Mouse (Mus musculus): ENCODE data around the gene Mettl25. TPM values are rescaled to one million over a fixed set of nuclear protein-coding genes. Genes with fewer than 3 reads are reported as not detected.

Gene Mettl25
- polyA plus RNA-seq, 1 experiment from 2014 or later, result 12.6 TPM

DNA sequence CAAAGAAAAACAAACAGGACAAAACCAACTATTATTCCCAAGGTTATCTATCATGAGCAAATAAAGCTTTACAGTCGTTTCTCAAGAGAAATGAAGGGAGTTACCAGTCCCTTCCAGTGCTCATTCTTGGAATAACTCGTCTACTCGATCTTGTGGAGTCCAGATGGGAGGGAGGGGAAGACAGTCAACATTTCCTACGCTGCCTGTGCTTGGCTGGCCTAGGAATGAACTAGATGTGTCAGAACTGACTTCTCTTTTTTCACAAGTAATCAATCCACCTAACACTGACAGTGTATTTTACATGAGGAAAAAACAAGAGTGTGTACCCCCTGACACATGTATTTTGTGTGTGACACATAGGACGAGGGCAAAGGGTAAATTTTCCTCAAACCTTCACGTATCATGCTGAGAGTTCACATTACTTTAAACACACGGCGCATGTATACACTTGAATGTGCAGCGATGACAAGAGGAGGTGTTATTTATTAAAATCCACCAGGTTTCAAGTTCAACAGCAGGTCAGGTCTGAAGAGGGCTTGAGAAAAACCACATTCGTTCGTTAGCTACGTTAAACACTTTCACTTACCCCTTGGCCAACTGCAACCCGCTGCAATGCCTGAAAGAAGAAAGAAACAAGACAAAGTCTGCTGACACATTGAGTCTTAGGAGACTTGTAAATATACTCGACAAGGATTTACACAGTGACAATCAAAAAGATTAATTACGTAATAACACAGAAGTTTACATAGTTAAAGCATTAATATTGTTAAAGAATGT, 47.2 kb downstream of the Mettl25 start:
- Histone ChIP-seq H3K4me3 (no peak overlapping the region), H3K9me3 (replicated peaks) (no peaks in the 10 kb centered on the region), H3K27ac (no peak overlapping the region), H3K36me3 (no peaks in the 10 kb centered on the region), H3K4me2 (replicated peaks) (no peak overlapping the region), H3K4me1 (no peaks in the 10 kb centered on the region), H3K9ac (no peak overlapping the region), H3K27me3 (no peaks in the 10 kb centered on the region)
- ATAC-seq (ENCODE audit: low FRiP score), result no peak
- 77% methylated on average over 15 of the region's 15 CpGs for WGBS

DNA sequence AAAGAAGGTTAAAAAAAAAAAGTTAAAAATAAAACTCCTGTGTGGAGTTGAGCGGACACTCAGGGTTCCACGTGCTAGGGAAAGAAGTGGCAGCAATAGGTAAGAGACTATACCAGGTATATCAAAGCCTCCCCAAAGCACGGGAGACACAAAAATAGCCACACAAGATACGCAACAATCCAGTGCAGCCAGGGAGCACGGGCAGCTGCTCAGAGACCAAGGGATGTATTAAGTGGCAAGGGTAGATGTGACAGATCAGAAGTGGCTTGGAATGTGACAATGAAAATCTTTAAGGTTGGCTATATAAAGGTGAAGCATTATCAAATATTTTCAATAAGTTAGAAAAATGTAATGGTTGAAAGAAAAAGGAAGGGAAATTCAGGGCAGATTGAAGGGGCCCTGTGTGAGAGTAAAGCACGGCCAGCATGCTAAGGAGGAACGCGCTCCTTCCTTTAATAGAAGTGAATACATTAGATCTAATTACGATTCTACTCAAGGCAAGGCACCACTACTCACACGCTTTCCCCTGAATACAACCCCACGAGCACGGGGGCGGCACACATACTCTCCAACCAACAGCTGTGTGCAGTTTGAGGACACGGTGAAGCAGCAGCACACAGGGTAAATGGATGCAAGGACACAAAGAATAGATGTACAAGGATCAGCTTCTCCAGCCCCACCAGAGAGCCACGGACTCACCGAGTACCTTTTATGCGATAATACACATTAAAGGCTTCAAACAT, 52.3 kb downstream of the Mettl25 start:
- no peak overlapping the region for H3K27ac ChIP-seq
- ATAC-seq (ENCODE audit: low FRiP score), result peak; percentile 91
- H3K4me1 ChIP-seq, result no peaks in the 10 kb centered on the region
- no peak overlapping the region for H3K4me2 ChIP-seq (replicated peaks)
- no peak overlapping the region for H3K4me3 ChIP-seq
- H3K9ac ChIP-seq, result no peak overlapping the region
- H3K27me3 ChIP-seq, result no peaks in the 10 kb centered on the region
- H3K9me3 ChIP-seq (replicated peaks), result no peaks in the 10 kb centered on the region
- H3K36me3 ChIP-seq, result no peaks in the 10 kb centered on the region
- WGBS, result 61% methylated on average over 17 of the region's 17 CpGs

DNA sequence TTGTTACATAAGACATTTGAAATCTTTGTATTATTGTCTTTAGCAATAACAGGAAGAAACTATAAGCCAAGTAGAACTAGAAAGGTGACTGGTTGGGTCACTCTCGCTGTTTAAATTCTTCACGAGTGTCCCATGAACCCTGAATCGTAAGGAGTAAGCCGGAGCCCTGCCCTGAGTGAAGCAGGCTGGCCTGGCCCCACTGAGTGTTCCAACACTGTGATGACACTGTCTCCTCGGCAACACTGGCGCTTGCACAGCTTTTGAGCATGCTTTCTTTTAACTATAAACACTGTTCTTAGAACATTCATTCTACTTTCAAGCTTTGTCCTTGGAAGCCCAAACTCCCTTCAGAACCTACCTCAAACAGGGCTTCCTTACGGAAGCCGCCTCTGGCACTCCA, 57.4 kb downstream of the Mettl25 start:
- no peak overlapping the region for H3K4me2 ChIP-seq (replicated peaks)
- H3K4me1 ChIP-seq, result no peaks in the 10 kb centered on the region
- WGBS, result 87% methylated on average over 8 of the region's 8 CpGs
- H3K4me3 ChIP-seq, result no peak overlapping the region
- no peaks in the 10 kb centered on the region for H3K9me3 ChIP-seq (replicated peaks)
- ATAC-seq (ENCODE audit: low FRiP score), result no peak
- no peak overlapping the region for H3K9ac ChIP-seq
- no peaks in the 10 kb centered on the region for H3K27me3 ChIP-seq
- no peaks in the 10 kb centered on the region for H3K36me3 ChIP-seq
- H3K27ac ChIP-seq, result no peak overlapping the region

DNA sequence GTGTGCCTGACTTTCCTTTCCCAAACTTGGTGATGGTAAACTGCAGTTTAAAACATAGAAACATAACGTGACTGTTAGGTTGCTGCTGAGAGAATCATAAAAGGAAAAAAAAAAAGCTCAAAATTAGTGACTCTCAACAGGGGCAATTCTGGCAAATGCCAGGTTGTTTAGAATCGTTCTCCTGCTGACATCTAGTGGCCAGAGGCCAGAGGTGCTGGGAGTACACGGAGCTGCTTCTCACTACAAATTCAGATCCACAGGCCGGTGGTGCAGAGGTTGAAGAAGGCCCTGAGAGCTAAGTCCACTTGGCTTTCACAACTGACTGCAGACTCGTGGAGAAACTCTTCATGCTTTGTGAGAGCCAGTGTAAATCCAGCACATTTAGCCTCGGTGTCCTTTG, 66.8 kb downstream of the Mettl25 start:
- H3K36me3 ChIP-seq, result no peaks in the 10 kb centered on the region
- no peak overlapping the region for H3K4me3 ChIP-seq
- 19% methylated on average over 6 of the region's 6 CpGs for WGBS
- H3K27me3 ChIP-seq, result no peaks in the 10 kb centered on the region
- H3K9me3 ChIP-seq (replicated peaks), result no peaks in the 10 kb centered on the region
- ATAC-seq (ENCODE audit: low FRiP score), result peak; percentile 75
- H3K27ac ChIP-seq, result no peak overlapping the region
- H3K9ac ChIP-seq, result no peak overlapping the region
- no peak overlapping the region for H3K4me2 ChIP-seq (replicated peaks)
- no peaks in the 10 kb centered on the region for H3K4me1 ChIP-seq

DNA sequence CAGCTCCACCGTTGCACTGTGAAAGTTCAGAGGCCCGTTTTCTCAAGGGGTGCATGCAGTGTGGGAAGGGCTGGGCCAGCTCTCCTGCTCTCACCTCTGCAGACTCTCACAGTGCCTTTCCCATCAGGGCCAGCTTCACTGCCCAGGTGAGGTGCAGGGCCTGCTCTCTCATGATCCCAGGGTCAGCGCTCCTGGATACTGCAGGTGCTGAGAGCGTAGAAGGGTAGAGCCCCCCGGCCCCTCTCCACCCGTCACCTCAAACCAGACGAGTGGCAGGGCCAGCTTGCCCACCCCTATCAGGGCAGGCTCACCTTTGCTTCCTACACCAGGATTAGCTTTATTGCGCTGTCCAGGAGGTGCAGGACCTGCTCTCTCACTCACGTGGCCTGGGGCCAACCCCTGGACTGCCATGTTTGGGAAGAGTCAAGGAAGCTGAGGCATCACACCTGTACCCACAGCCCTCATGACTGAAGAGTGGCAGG, 68.3 kb downstream of the Mettl25 start:
- no peaks in the 10 kb centered on the region for H3K27me3 ChIP-seq
- no peak overlapping the region for H3K4me3 ChIP-seq
- no peak overlapping the region for H3K4me2 ChIP-seq (replicated peaks)
- ATAC-seq (ENCODE audit: low FRiP score), result peak; percentile 44
- no peak overlapping the region for H3K27ac ChIP-seq
- WGBS, result 87% methylated on average over 9 of the region's 9 CpGs
- H3K9me3 ChIP-seq (replicated peaks), result no peaks in the 10 kb centered on the region
- H3K9ac ChIP-seq, result no peak overlapping the region
- H3K4me1 ChIP-seq, result no peaks in the 10 kb centered on the region
- H3K36me3 ChIP-seq, result no peaks in the 10 kb centered on the region

DNA sequence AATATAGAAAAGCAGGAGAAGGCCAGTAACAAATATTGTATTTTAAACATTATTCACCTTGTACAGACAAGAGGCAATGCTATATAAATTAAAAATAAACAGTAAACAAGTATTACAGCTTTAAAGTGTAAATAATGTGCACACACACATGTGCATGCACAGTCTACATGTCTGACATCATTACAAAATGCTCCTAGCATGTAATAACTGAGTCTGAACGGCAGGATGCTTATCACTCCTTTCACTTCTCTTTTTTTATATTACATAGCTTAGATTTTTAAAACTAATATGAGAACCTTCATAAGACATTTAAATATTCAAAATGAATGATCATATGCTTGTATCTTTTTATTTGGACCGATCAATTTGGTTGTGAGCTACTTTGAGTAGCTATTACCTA, 77.2 kb downstream of the Mettl25 start:
- 94% methylated on average over 2 of the region's 2 CpGs for WGBS
- H3K9ac ChIP-seq, result no peak overlapping the region
- H3K27me3 ChIP-seq, result no peaks in the 10 kb centered on the region
- no peaks in the 10 kb centered on the region for H3K9me3 ChIP-seq (replicated peaks)
- H3K36me3 ChIP-seq, result no peaks in the 10 kb centered on the region
- H3K4me2 ChIP-seq (replicated peaks), result no peak overlapping the region
- H3K4me3 ChIP-seq, result no peak overlapping the region
- ATAC-seq (ENCODE audit: low FRiP score), result no peak
- no peaks in the 10 kb centered on the region for H3K4me1 ChIP-seq
- no peak overlapping the region for H3K27ac ChIP-seq

DNA sequence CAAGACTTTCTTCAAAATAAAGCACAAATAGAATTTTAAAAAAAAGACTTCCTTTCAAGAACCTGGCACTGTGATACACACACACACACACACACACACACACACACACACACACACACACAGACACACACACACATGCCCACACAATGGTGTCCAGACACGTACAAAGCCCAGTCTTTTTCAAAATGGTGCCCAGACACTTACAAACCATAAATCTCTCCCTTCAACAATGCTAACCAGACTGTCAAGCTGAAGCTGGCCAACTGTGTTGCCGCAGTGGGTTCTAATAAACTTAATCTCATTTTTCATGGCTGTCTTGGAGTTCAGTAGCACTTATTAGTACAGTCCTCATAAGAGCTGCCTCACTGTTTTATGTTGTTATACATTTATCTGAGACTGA, 80.7 kb downstream of the Mettl25 start:
- Histone ChIP-seq H3K4me1 (no peaks in the 10 kb centered on the region), H3K9me3 (replicated peaks) (no peaks in the 10 kb centered on the region), H3K9ac (no peak overlapping the region), H3K27ac (no peak overlapping the region), H3K4me3 (no peak overlapping the region), H3K4me2 (replicated peaks) (no peak overlapping the region), H3K36me3 (no peaks in the 10 kb centered on the region), H3K27me3 (no peaks in the 10 kb centered on the region)
- 0 out of 2 replicates have a peak, but pooled peaks have one; percentile 22 for ATAC-seq (ENCODE audit: low FRiP score)
- WGBS, result 59% methylated on average over 2 of the region's 2 CpGs

DNA sequence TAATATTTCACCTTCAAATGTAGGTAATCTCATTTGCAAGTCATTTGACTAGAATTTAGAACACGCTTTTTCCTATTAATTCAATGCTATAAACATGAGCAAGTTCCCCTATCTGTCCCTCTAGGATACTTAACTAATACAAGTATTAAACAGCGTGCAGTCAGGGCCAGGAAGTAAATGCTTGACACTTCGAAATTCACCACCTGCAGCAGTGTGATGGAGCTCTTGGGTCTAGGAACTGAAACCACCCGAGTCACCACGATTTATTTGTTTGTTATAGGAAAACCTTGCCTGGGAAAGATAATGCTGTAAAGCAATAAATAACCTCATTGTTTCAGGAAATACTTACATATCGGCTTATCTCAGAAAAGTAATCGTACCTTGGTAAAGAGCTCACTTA, 81.1 kb downstream of the Mettl25 start:
- 89% methylated on average over 7 of the region's 7 CpGs for WGBS
- Histone ChIP-seq H3K9me3 (replicated peaks) (no peaks in the 10 kb centered on the region), H3K4me2 (replicated peaks) (no peak overlapping the region), H3K4me1 (no peaks in the 10 kb centered on the region), H3K4me3 (no peak overlapping the region), H3K27me3 (no peaks in the 10 kb centered on the region), H3K36me3 (no peaks in the 10 kb centered on the region), H3K27ac (no peak overlapping the region), H3K9ac (no peak overlapping the region)
- no peak for ATAC-seq (ENCODE audit: low FRiP score)

DNA sequence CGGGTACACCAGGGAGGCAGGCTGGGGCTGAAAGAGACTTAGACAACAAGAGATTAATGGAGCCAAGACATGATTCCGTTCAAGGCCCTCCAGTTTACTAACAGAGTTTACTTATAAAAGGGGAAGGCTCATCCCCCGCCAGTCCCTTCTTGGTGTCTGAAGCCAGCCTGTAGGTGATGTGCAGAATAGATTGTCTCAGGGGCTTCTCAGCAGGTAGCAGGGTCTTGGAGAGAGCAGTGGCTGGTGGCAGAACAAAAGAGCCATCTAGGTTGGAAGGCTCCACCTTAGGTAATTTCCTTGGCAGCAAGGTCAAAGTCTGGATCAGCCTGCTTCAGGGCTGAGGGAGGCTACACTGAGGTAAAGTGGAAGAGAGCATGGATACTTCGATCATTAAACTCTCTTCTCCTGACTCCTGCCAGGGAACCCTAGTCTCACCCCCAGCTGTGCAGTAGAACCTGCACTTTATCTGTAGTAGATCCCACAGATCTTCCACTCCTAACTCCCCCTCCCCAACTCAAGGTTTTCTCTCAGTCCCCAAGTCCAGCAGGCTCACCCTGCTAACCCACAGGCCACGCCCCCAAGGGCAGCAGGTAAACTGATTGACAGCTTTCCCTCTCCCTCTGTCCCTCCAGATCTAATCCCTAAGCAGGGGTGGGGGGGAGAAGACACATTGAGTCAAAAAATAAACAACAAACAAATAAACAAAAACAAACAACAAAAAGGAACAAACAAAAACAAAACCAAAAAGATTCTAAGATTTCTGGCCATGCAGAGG, 87.2 kb downstream of the Mettl25 start:
- no peaks in the 10 kb centered on the region for H3K4me1 ChIP-seq
- H3K4me2 ChIP-seq (replicated peaks), result no peak overlapping the region
- ATAC-seq (ENCODE audit: low FRiP score), result no peak
- no peaks in the 10 kb centered on the region for H3K36me3 ChIP-seq
- 76% methylated on average over 5 of the region's 5 CpGs for WGBS
- no peaks in the 10 kb centered on the region for H3K27me3 ChIP-seq
- no peak overlapping the region for H3K27ac ChIP-seq
- no peak overlapping the region for H3K9ac ChIP-seq
- no peak overlapping the region for H3K4me3 ChIP-seq
- H3K9me3 ChIP-seq (replicated peaks), result no peaks in the 10 kb centered on the region

DNA sequence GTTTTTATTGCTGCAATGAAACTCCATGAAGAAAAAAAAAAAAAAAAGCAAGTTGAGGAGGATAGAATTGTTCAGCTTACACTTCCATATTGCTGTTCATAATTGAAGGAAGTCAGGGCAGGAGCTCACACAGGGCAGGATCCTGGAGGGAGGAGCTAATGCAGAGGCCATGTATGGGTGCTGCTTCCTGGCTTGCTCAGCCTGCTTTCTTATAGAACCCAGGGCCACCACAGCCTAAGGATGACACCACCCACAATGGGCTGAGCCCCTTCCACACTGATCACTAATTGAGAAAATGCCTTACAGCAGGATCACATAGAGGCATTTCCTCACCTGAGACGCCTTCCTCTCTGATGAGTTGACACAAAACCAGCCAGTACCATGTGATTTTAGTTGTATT, 95.2 kb downstream of the Mettl25 start:
- Histone ChIP-seq H3K36me3 (no peaks in the 10 kb centered on the region), H3K9me3 (replicated peaks) (no peaks in the 10 kb centered on the region), H3K27me3 (no peaks in the 10 kb centered on the region), H3K9ac (no peak overlapping the region), H3K4me1 (no peaks in the 10 kb centered on the region), H3K4me3 (no peak overlapping the region), H3K27ac (no peak overlapping the region), H3K4me2 (replicated peaks) (no peak overlapping the region)
- ATAC-seq (ENCODE audit: low FRiP score), result no peak
- 91% methylated on average over 1 of the region's 1 CpGs for WGBS

DNA sequence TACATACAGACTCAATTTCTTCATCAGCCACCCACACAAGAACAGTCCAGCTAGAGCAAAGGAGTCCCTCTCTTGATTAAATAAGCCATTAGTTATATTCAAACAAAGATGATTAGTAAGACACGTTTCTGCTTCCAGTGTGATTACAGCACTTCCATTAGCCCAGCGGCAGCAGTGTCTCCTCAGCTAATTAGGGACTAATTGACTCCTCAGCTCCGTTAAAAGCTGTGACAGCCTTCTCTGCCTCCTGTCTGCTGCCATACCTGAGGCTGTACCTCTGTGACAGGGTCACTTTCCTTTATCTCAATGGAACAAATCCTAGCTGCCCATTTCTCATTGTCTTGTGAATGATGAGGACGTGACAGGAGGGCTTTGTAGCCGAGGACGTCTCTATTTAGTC, 99.4 kb downstream of the Mettl25 start:
- no peak for ATAC-seq (ENCODE audit: low FRiP score)
- no peak overlapping the region for H3K4me3 ChIP-seq
- H3K9me3 ChIP-seq (replicated peaks), result no peaks in the 10 kb centered on the region
- WGBS, result 59% methylated on average over 6 of the region's 6 CpGs
- H3K4me2 ChIP-seq (replicated peaks), result no peak overlapping the region
- H3K36me3 ChIP-seq, result no peaks in the 10 kb centered on the region
- H3K9ac ChIP-seq, result no peak overlapping the region
- H3K27me3 ChIP-seq, result no peaks in the 10 kb centered on the region
- H3K4me1 ChIP-seq, result no peaks in the 10 kb centered on the region
- H3K27ac ChIP-seq, result no peak overlapping the region

DNA sequence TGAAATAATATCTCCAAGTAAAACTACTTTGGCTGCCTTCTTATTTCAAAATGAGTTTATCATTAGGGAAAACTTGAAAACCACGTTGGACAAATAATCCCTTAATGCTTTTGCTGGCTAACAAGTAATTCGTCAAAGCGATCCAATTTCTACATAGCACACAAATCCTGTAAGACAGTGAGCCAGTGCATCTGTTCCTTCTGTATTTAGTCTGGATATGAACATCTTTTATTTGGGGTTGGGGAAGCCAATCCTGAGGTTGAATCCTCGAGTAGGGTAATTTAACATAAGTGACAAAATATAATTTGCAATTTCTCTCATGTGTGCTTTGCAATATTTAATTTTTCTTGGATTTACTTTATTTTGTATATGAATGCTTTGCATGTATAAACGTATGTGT, 102.2 kb downstream of the Mettl25 start:
- Histone ChIP-seq H3K4me2 (replicated peaks) (no peak overlapping the region), H3K9ac (no peak overlapping the region), H3K36me3 (no peaks in the 10 kb centered on the region), H3K4me1 (no peaks in the 10 kb centered on the region), H3K9me3 (replicated peaks) (no peaks in the 10 kb centered on the region), H3K4me3 (no peak overlapping the region), H3K27me3 (no peaks in the 10 kb centered on the region), H3K27ac (no peak overlapping the region)
- 85% methylated on average over 5 of the region's 5 CpGs for whole genome bisulfite sequencing
- ATAC-seq (ENCODE audit: low FRiP score), result no peak
